Mouse (Mus musculus): ENCODE results near the gene Smpd3. TPM values are rescaled to one million over a fixed set of nuclear protein-coding genes. Genes with fewer than 3 reads are reported as not detected.

The Smpd3 gene
- polyA plus RNA-seq (2014; fragmentation: Illumina TruSeq; extraction: RNeasy Lipid Tissue Mini Kit (QIAGEN cat#74804); ENCODE audit: low replicate concordance), result 10.0 TPM

DNA sequence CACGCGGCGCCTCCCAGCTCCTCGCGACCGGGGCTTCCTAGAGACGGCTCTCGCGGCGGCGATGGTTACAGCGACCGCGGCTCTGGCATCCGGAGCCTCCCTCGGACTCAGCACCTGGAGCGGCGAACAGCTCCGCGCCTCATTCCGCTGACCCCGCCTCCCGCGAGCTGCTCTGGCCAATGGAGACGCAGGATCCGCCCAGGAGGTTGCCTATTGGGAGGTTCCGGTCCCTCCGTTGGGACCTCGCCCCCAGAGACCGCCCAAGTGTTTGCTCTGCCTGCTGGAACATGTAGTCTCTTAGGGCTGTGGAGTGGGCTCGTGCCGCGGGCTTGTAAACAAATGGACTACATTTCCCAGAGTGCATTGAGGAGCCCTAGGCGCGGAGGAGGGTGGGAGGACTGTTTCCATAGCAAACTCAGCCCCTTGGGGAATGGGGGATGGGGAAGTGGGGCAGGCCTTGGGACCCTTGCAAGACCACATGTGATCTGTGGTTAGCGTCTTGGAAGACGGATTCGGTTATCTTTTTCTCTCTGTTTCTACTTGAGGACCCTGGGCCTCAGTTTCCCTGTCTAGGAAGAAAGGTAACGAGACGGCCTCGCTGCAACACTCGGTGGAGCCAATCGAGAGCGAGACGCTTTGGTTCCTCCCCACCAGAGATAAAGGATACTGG is at the start of gene Smpd3:
Smpd3 (minus strand) TSS at position 137 of the 670 bp plus-strand sequence.

DNA sequence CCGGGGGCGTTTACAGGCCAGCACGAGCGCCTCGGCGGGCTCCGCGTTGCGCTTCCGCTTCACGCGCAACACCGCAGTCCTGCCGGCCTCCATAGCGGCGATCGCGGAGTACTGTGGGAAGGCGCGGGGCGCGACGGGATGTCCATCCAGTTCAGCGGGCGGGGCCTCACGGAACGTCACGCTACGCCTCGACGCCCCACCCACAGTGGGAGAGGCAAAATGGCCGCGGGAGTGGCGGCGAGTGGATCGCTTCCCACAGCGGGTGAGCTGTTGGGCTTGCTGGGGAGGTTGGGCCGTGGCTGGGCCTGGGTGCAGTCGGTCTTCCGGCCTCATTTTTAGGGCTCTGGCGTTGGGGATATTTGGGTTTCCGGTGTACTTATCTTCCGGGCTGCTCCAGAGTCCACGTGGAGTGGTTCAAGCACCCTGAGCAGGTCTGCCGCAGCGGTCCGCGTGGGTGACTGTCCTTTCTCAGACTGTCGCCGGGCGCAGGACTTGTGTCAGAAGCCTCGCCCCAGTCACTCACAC is 126.9 kb downstream of the Smpd3 start, which contains the start of the genes Slc7a6os and Prmt7:
Slc7a6os (minus strand) TSS at position 115 of the 525 bp plus-strand sequence.
Prmt7 (plus strand) TSS at position 116 of the 525 bp plus-strand sequence.

Other genes starting within 250 kb of the Smpd3 start
- gene Esrp2, start 201.0 kb downstream of the Smpd3 start, polyA plus RNA-seq (2014; fragmentation: Illumina TruSeq; extraction: RNeasy Lipid Tissue Mini Kit (QIAGEN cat#74804); ENCODE audit: low replicate concordance), result 5.4 TPM
- 0.82 TPM for gene Pla2g15, start 187.6 kb downstream of the Smpd3 start, polyA plus RNA-seq (2014; fragmentation: Illumina TruSeq; extraction: RNeasy Lipid Tissue Mini Kit (QIAGEN cat#74804); ENCODE audit: low replicate concordance)
- 3.3 TPM for gene Slc7a6, start 169.1 kb downstream of the Smpd3 start, polyA plus RNA-seq (2014; fragmentation: Illumina TruSeq; extraction: RNeasy Lipid Tissue Mini Kit (QIAGEN cat#74804); ENCODE audit: low replicate concordance)
- gene Slc7a6os, start 127.1 kb downstream of the Smpd3 start, polyA plus RNA-seq (2014; fragmentation: Illumina TruSeq; extraction: RNeasy Lipid Tissue Mini Kit (QIAGEN cat#74804); ENCODE audit: low replicate concordance), result 41.1 TPM
- 2.0 TPM for gene Prmt7, start 127.1 kb downstream of the Smpd3 start, polyA plus RNA-seq (2014; fragmentation: Illumina TruSeq; extraction: RNeasy Lipid Tissue Mini Kit (QIAGEN cat#74804); ENCODE audit: low replicate concordance)
- 2.7 TPM for gene Zfp90, start 77.3 kb upstream of the Smpd3 start, polyA plus RNA-seq (2014; fragmentation: Illumina TruSeq; extraction: RNeasy Lipid Tissue Mini Kit (QIAGEN cat#74804); ENCODE audit: low replicate concordance)
- gene 6030452D12Rik, start 162.5 kb upstream of the Smpd3 start, polyA plus RNA-seq (2014; fragmentation: Illumina TruSeq; extraction: RNeasy Lipid Tissue Mini Kit (QIAGEN cat#74804); ENCODE audit: low replicate concordance), result not detected
- gene Cdh3, start 172.9 kb upstream of the Smpd3 start, polyA plus RNA-seq (2014; fragmentation: Illumina TruSeq; extraction: RNeasy Lipid Tissue Mini Kit (QIAGEN cat#74804); ENCODE audit: low replicate concordance), result not detected
- not detected for gene Gm10073, start 235.5 kb upstream of the Smpd3 start, polyA plus RNA-seq (2014; fragmentation: Illumina TruSeq; extraction: RNeasy Lipid Tissue Mini Kit (QIAGEN cat#74804); ENCODE audit: low replicate concordance)

Measured in small intestine, adult 10 weeks (tissue).